Mouse (Mus musculus): ENCODE data around the gene Unc13d.

Unc13d gene

GRCm38 (mm10) chr11:116078221-116078620, 460 bp upstream of the Unc13d start:
- no peak for DNase-seq (ENCODE audit: low spot score)

GRCm38 (mm10) chr11:116076836-116077235, 925 bp downstream of the Unc13d start:
- no peak for DNase-seq (ENCODE audit: low spot score)

DNA sequence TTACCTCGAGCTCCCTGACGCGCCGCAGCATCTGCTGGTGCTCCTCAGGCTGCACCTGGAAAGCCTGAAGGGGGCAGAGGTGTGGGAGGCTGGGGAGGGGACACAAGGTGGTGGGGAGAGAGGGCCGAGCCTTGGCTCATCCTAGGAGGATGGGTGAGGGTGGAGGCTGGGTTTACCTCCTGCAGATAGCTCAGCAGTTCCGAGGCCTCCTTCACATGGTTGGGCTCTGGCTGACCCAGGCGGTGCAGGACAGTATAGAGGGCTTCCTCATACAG, 1.6 kb downstream of the Unc13d start:
- DNase-seq (ENCODE audit: low spot score), result no peak

- DNase-seq (ENCODE audit: low spot score), result peak; percentile 63
Observed at GRCm38 (mm10) chr11:116075539-116076265, 2.1 kb downstream of the Unc13d start.

DNA sequence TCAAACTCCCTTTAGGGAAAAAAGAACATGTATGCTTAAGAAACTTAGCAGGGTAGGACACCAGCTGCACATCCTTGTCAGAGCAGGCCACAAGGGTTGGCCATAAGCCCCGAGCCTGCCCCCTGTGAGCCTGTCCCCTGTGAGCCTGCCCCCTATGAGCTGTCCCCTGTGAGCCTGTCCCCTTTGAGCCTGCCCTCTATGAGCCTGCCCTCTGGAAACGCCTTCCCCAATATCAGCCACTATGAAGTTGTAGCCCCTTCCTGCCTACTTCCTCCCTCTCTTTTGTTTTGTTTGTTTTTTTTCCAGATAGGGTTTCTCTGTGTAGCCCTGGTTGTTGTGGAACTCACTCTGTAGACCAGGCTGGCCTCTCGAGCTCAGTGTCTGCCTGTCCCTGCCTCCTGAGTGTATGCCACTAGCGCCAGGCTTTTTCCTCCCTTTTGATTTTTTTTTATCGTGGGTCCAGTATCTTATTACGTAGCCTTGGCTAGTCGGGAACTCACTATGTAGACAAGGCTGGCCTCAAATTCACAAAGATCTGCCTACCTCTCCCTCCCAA, 3.2 kb downstream of the Unc13d start:
- DNase-seq (ENCODE audit: low spot score), result no peak

DNA sequence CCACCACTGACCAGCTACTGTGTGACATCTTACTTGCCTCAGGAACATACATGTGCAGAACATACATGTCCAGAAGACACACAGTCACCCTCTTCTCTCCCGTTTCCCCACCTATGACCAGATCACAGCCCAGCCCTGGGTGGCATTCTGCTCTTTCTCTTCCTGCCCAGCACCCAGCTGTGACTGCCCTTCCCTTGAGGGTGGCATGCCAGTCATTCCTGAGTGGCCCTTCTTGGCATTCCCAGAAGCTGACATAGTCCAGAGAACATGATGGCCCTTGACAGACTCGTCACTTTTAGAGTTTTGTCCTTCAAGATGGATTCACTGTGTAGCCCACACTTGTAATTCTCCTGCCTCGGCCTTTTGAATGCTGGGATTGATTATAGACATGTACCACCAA, 5.2 kb downstream of the Unc13d start:
- no peak for DNase-seq (ENCODE audit: low spot score)

DNA sequence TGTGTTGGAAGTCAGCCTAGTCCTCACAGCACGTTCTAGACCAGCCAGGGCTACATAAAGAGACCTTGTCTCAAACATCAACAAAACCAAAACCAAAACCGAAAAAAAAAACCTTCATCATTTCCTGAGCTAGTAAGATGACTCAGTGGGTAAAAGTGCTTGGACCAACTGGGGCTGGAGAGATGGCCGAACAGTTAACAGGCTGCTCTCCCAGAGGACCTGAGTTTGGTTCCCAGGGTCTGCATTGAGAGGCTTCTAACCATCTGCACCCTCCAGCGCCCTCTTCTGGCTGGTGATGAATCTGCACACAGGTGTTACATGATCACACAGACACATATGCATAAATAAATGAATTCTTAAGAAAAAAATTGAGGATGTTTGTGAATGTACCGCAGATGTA, 6.3 kb downstream of the Unc13d start:
- no peak for DNase-seq (ENCODE audit: low spot score)

DNA sequence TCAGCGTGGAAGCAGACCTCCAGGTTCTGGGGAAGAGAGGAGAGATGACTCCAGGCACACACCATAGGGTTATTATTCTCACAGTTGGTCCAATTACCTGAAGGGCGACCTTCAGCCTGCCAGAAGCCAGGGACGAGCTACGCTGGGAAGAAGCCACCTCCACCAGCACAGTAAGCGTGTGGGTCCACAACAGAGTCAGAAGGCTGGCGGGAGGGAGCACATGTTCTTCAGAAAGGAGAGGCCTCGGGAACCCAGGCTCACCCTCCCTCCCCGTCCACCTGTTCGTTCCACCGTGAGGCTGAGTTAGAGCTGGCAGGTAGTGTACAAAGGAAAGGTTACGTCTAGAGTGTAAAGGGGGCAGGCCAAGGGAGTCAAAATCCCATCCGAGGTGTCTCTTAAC, 12.4 kb downstream of the Unc13d start:
- no peak for DNase-seq (ENCODE audit: low spot score)

GRCm38 (mm10) chr11:116064187-116064867, 13.4 kb downstream of the Unc13d start:
- DNase-seq (ENCODE audit: low spot score), result no peak

DNA sequence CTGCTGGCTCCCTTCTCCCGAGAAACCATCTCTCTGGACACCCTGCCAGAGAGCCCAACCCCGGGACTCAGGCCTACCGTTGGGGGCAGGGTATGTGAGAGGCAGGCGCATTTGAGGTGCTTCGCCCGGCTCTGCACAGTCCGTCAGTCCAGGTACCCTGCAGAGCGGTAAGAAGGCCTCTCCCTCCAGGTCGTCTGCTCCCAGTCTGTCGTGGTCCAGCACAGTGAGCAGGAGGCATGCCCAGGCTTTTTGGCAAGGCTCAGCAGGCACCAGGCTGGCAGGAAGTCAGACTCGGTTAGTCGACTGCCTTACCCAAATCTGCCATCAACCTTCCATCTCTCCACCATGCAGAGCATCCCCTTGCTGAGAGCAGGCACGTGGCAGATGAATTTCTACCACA, 14.2 kb downstream of the Unc13d start:
- no peak for DNase-seq (ENCODE audit: low spot score)

DNA sequence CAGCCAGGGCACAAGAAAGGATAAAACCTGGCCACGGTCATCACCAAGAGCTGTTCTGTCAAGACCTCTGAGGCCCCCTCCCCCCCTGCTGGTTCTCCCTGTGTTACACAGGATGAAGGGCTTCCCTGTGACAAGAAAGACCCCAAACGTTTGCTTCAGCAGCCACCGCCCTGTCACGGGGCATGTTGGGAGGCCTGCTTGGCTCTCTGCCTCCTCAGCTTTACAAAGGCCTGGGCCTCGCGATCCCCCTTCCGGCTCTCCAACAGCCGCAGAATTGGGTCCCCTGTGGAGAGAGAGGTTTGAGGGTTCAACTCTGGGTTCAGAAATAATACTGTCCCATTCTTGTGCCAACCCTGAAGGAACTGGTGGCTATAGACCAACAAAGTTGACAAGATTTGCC, 15.2 kb downstream of the Unc13d start:
- DNase-seq (ENCODE audit: low spot score), result no peak

DNA sequence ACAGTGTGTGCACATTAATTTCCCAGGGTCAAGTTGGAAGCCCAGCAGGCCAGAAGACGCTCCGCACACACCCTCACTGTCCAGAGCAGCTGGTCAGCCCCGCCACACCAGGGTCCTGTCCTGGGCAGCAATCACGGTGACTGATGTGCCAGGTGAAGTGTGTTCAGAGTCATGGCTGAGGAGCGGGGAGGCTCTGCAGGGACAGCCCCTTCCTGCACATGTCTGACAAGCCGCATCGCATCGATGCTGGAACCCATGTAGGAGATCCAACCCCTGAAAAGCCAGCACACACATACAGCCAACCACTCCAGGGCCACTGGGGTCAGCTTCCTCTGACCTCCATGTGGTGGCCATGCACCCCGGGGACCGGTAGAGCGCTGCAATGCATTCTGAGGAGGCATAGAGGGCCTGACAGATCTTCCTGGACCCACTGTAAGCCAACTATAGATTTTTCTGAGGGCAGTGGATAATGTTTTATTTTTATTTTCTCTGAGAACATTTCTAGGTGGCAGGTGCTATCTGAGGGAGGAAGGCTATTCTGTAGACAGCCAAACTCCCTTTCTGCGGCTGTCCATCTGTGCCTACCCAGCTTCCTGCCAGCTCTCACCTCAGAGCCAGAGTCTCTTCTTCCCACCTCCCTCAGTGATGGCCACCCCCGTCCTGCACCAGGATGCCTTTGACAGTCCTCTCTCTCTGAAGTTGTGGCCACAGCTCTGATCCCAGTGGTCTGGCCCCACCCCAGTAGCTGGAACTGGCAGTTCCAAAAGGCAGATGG, 15.9 kb downstream of the Unc13d start:
- DNase-seq (ENCODE audit: low spot score), result no peak

GRCm38 (mm10) chr11:116060596-116060995, 17.2 kb downstream of the Unc13d start:
- no peak for DNase-seq (ENCODE audit: low spot score)

- DNase-seq (ENCODE audit: low spot score), result no peak
Observed at GRCm38 (mm10) chr11:116059691-116060025, 18.1 kb downstream of the Unc13d start.

DNA sequence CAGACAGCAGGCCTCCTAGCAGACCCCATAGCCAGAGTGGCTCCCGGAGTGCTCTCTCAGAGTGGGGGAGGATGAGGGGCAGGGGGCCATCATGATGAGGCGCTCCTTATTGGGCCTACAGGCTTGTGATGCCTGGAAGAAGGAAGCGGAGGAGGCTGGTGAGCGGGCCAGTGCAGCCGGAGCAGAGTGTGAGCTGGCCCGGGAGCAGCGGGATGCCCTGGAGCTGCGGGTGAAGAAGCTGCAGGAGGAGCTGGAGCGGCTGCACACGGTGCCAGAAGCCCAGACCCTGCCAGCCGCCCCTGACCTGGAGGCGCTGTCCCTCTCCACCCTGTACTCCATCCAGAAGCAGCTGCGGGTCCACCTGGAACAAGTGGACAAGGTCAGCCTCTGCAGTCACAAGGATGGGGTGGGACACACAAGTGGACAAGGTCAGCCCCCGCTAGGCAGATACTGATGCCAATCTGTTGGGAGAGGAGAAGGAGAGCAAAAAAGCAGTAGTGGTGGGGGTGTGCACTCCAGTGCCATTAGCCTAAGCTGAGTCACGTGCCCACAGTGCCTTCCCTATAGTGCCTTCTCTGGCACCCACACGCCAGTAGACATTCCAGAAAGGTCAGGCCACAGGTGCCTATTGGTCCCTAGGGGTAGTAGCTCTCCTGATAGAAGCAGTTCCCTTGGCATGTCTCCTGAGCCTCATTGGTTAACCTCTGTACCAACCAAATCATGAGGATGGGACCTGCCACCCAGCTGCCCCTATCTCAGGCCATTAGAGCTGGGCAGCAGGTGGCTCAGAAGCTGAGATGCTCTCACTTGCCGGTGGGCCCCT, 18.7 kb downstream of the Unc13d start:
- no peak for DNase-seq (ENCODE audit: low spot score)

GRCm38 (mm10) chr11:116058022-116058614, 19.6 kb downstream of the Unc13d start:
- DNase-seq (ENCODE audit: low spot score), result no peak

GRCm38 (mm10) chr11:116057237-116057881, 20.4 kb downstream of the Unc13d start:
- no peak for DNase-seq (ENCODE audit: low spot score)

GRCm38 (mm10) chr11:116055873-116056272, 21.9 kb downstream of the Unc13d start:
- no peak for DNase-seq (ENCODE audit: low spot score)

GRCm38 (mm10) chr11:116053510-116054229, 24.1 kb downstream of the Unc13d start:
- no peak for DNase-seq (ENCODE audit: low spot score)

DNA sequence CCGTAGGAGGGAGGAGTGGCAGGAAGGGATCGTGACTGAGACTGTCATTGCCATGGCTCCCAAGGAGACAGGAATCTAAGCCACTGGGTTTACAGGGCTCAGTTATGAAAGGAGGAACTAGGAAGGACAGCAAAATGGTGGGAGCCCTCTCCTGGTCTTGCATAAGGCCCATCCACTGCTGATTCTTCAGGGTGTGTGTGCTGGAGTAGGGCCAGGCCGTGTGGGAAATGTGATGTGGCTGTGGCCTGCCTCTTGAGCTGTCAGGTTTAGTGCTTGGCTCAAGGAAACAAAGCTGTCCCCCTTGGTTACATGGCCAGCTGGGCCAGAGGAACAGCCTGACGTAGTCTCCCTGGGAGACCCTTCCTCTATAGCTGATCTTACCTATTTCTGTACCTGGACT, 27.6 kb downstream of the Unc13d start:
- no peak for DNase-seq (ENCODE audit: low spot score)

GRCm38 (mm10) chr11:116049610-116050009, 28.2 kb downstream of the Unc13d start:
- no peak for DNase-seq (ENCODE audit: low spot score)

Data from ovary, postnatal 36 days (tissue).